Mouse (Mus musculus) cerebellum, adult (tissue): ENCODE measurements around the gene Keap1.
"Not testable (repeated sequence)": the region's sequence is repeated elsewhere in the genome, so short reads cannot be mapped to it uniquely, and the experiment has no call there.

Experiments
- ATAC-seq: cut with Nextera tagmentation; 2 replicates; pipeline ENCODE4 v1.9.2; 2017; ENCODE audit warnings: mild to moderate bottlenecking, moderate library complexity, mixed read lengths; ENCODE audit not compliant: insufficient number of reproducible peaks, low FRiP score, low TSS enrichment

Keap1 gene

GRCm38 (mm10) chr9:21264272-21264999, 25.3 kb upstream of the Keap1 start:
- ATAC-seq: 0 out of 2 replicates have a peak, but pooled peaks have one; percentile 7

- no peak for ATAC-seq
Measured at GRCm38 (mm10) chr9:21261831-21262230, 22.7 kb upstream of the Keap1 start.

GRCm38 (mm10) chr9:21260491-21261040, 21.4 kb upstream of the Keap1 start:
- no peak for ATAC-seq

GRCm38 (mm10) chr9:21256349-21256748, 17.2 kb upstream of the Keap1 start:
- ATAC-seq: not testable (repeated sequence)

GRCm38 (mm10) chr9:21254690-21255089, 15.5 kb upstream of the Keap1 start:
- ATAC-seq: no peak

GRCm38 (mm10) chr9:21251116-21251735, 12.1 kb upstream of the Keap1 start:
- ATAC-seq: no peak

- ATAC-seq: no peak
Measured at GRCm38 (mm10) chr9:21250509-21250908, 11.3 kb upstream of the Keap1 start.

- ATAC-seq: no peak
Measured at GRCm38 (mm10) chr9:21249629-21250508, 10.7 kb upstream of the Keap1 start.

- ATAC-seq: no peak
Measured at GRCm38 (mm10) chr9:21248326-21248725, 9.2 kb upstream of the Keap1 start, which contains the start of gene S1pr5. Gene S1pr5 (minus strand): TSS chr9:21248443.

GRCm38 (mm10) chr9:21246342-21246741, 7.2 kb upstream of the Keap1 start:
- ATAC-seq: no peak

GRCm38 (mm10) chr9:21245113-21245487, 5.9 kb upstream of the Keap1 start:
- no peak for ATAC-seq

GRCm38 (mm10) chr9:21244428-21245112, 5.4 kb upstream of the Keap1 start:
- ATAC-seq: peak; percentile 54; the same call in 1 of the 2 replicates

GRCm38 (mm10) chr9:21243826-21244427, 4.8 kb upstream of the Keap1 start:
- ATAC-seq: peak; percentile 64; the same call in 1 of the 2 replicates

GRCm38 (mm10) chr9:21241343-21241742, 2.2 kb upstream of the Keap1 start:
- no peak for ATAC-seq

GRCm38 (mm10) chr9:21239465-21239848, 296 bp upstream of the Keap1 start:
- no peak for ATAC-seq

GRCm38 (mm10) chr9:21238004-21238732, 993 bp downstream of the Keap1 start:
- ATAC-seq: peak; percentile 23; the same call in 1 of the 2 replicates

- no peak; the same call in 1 of the 2 replicates for ATAC-seq
Measured at GRCm38 (mm10) chr9:21237368-21238003, 1.7 kb downstream of the Keap1 start.

GRCm38 (mm10) chr9:21236991-21237367, 2.2 kb downstream of the Keap1 start:
- ATAC-seq: no peak
